Comparison of ENCODE assay signal across 21 mouse cellular contexts in genomic region chr11:20108151-20108550, GRCm38 (mm10). TPM values are rescaled to one million over a fixed set of nuclear protein-coding genes. Genes with fewer than 3 reads are reported as not detected.
DNase-seq lines count a peak whose midpoint lies in the region; ATAC-seq and TF ChIP-seq lines count a peak whose summit lies in the region.
"Had no signal": no experiment of that assay in that cellular context is flagged by ENCODE, and none has a peak within 500 bp of the region (broad histone marks: within the 10 kb centered on the region; RNA-seq: fewer than 3 reads in every experiment).

No protein-coding gene starts in this region.

- peak overlapping the region; percentile 37 for H3K4me3 ChIP-seq in bone marrow macrophage, adult 2 months (ENCODE audit: insufficient read depth, low read length)
- no peak overlapping the region for H3K4me3 ChIP-seq in liver, postnatal 0 days (ENCODE audit: low read depth, low read length)
- H3K4me3 ChIP-seq: embryonic facial prominence, embryonic 13.5 days; forebrain, embryonic 12.5 days; hindbrain, embryonic 15.5 days; neural tube, embryonic 12.5 days had no signal

- H3K9me3 ChIP-seq in liver, postnatal 0 days (ENCODE audit: low read length) = no peaks in the 10 kb centered on the region
- H3K9me3 ChIP-seq: embryonic facial prominence, embryonic 13.5 days; forebrain, embryonic 12.5 days; hindbrain, embryonic 15.5 days; neural tube, embryonic 12.5 days had no signal

- ATAC-seq in liver, postnatal 0 days = no peak
- ATAC-seq: midbrain, embryonic 16.5 days had no signal

- no peak for TF ChIP-seq CTCF in bone marrow macrophage, adult 2 months (IDR thresholded peaks at IDR 0.05; ENCODE audit: low read depth, low read length)
- no peak for TF ChIP-seq CTCF in liver, postnatal 0 days (IDR thresholded peaks at IDR 0.05; ENCODE audit: low read depth)

- no peak for TF ChIP-seq EP300 in liver, postnatal 0 days (IDR thresholded peaks at IDR 0.05; ENCODE audit: low read depth)

- 0 out of 2 replicates have a peak, but pooled peaks cover 5% of the 10 kb centered on the region for H3K36me3 ChIP-seq in liver, postnatal 0 days (replicated peaks; ENCODE audit: insufficient read depth, low read length)
- H3K36me3 ChIP-seq: hindbrain, embryonic 15.5 days; neural tube, embryonic 12.5 days had no signal

- WGBS in liver, postnatal 0 days (ENCODE audit: insufficient replicate concordance) = 51% methylated on average over 7 of the region's 7 CpGs

- no peak for TF ChIP-seq POLR2A in bone marrow macrophage, adult 2 months (IDR thresholded peaks at IDR 0.05; ENCODE audit: borderline replicate concordance, low read depth, low read length)

- H3K9ac ChIP-seq in liver, postnatal 0 days (replicated peaks) = 0 out of 2 replicates have a peak overlapping the region, but pooled peaks have one; percentile 6
- H3K9ac ChIP-seq: embryonic facial prominence, embryonic 13.5 days; forebrain, embryonic 12.5 days; hindbrain, embryonic 15.5 days; neural tube, embryonic 12.5 days had no signal

- H3K4me1 ChIP-seq in bone marrow macrophage, adult 2 months (ENCODE audit: control insufficient read depth, insufficient read depth, low read length) = peaks cover 37% of the 10 kb centered on the region
- peaks cover 35% of the 10 kb centered on the region for H3K4me1 ChIP-seq in liver, postnatal 0 days (ENCODE audit: insufficient read depth)
- H3K4me1 ChIP-seq: embryonic facial prominence, embryonic 13.5 days had no signal

- peak overlapping the region; percentile 44 for H3K4me2 ChIP-seq in liver, postnatal 0 days (ENCODE audit: low read depth, low read length)
- H3K4me2 ChIP-seq: embryonic facial prominence, embryonic 13.5 days; forebrain, embryonic 12.5 days; hindbrain, embryonic 15.5 days; neural tube, embryonic 12.5 days had no signal

- peak overlapping the region; percentile 82 for H3K27ac ChIP-seq in bone marrow macrophage, adult 2 months (ENCODE audit: insufficient read depth, low read depth, low read length)
- 0 out of 2 replicates have a peak overlapping the region, but pooled peaks have one; percentile 58 for H3K27ac ChIP-seq in liver, postnatal 0 days (ENCODE audit: low read depth)
- H3K27ac ChIP-seq: embryonic facial prominence, embryonic 13.5 days; forebrain, embryonic 12.5 days; hindbrain, embryonic 15.5 days; neural tube, embryonic 12.5 days had no signal

- no peaks in the 10 kb centered on the region for H3K27me3 ChIP-seq in liver, postnatal 0 days (ENCODE audit: insufficient read depth, low read length)
- H3K27me3 ChIP-seq: embryonic facial prominence, embryonic 13.5 days; forebrain, embryonic 12.5 days; hindbrain, embryonic 15.5 days; neural tube, embryonic 12.5 days had no signal

- peak; percentile 19 for DNase-seq in lung, postnatal 36 days
- no peak for DNase-seq in lung, postnatal 4 days
- peak; percentile 21 for DNase-seq in liver, postnatal 0 days
- no peak for DNase-seq in adrenal gland, postnatal 4 days (ENCODE audit: low spot score in 2 of 2)
- DNase-seq in frontal cortex, postnatal 10 days (ENCODE audit: low spot score in 2 of 2) = no peak
- DNase-seq in right cerebral cortex, postnatal 14 days = no peak
- DNase-seq: adrenal gland, postnatal 36 days; B cell, adult 2 months; cerebellum, adult 11 months; heart, postnatal 10 days; kidney, adult 11 months; kidney, postnatal 10 days; layer of hippocampus, adult 9-11 months; right cerebral cortex, postnatal 4 days; thymus, postnatal 14 days had no signal

RNA-seq across cellular contexts. Expression of gene Actr2, which starts 4.6 kb away (rescaled TPM):
- 392 and 406 TPM in 2 replicates for polyA plus RNA-seq in bone marrow macrophage, adult 2 months (2012; ENCODE audit: insufficient read depth, insufficient read length, missing spikeins)
- polyA plus RNA-seq in liver, postnatal 0 days (2015; fragmentation: Nextera tagmentation; extraction: Ambion mirVana) = 49.1 and 54.3 TPM in 2 replicates
- 100 to 1,000 TPM; 119 to 125 TPM for total RNA-seq in adrenal gland, postnatal 4 days (2021)

Comparison
In these comparisons a context has a peak if more than half of its experiments do, and no peak if none do; other contexts are left out.
1. DNase-seq: peak in lung, postnatal 36 days (single experiment) and liver, postnatal 0 days (single experiment); none in lung, postnatal 4 days (0 of 2), adrenal gland, postnatal 4 days (0 of 2), frontal cortex, postnatal 10 days (0 of 2) and right cerebral cortex, postnatal 14 days (single experiment).